Mouse (Mus musculus): ENCODE results near the gene Myo1e. TPM values are rescaled to one million over a fixed set of nuclear protein-coding genes. Genes with fewer than 3 reads are reported as not detected.

Myo1e gene
- polyA plus RNA-seq, 1 experiment from 2014 or later: 18.4 TPM

GRCm38 (mm10) chr9:70260324-70260841 lies 53.2 kb downstream of the Myo1e start:
- 62% methylated on average over 9 of the region's 9 CpGs for WGBS
- H3K9ac ChIP-seq: no peak overlapping the region

GRCm38 (mm10) chr9:70261646-70262045 lies 54.5 kb downstream of the Myo1e start:
- 79% methylated on average over 5 of the region's 5 CpGs for WGBS
- H3K4me2 ChIP-seq (replicated peaks): no peak overlapping the region
- H3K4me1 ChIP-seq (replicated peaks): peaks cover 29% of the 10 kb centered on the region
- ATAC-seq: no peak
- no peaks in the 10 kb centered on the region for H3K27me3 ChIP-seq (replicated peaks)
- H3K9ac ChIP-seq: no peak overlapping the region
- H3K4me3 ChIP-seq (replicated peaks): no peak overlapping the region
- no peaks in the 10 kb centered on the region for H3K9me3 ChIP-seq
- H3K27ac ChIP-seq: no peak overlapping the region
- no peaks in the 10 kb centered on the region for H3K36me3 ChIP-seq

More at GRCm38 (mm10) chr9:70260324-70260841, 53.2 kb downstream of the Myo1e start:
- no peak for ATAC-seq
- H3K4me3 ChIP-seq (replicated peaks): no peak overlapping the region
- H3K27me3 ChIP-seq (replicated peaks): no peaks in the 10 kb centered on the region
- no peaks in the 10 kb centered on the region for H3K36me3 ChIP-seq
- H3K4me1 ChIP-seq (replicated peaks): peaks cover 29% of the 10 kb centered on the region
- no peak overlapping the region for H3K4me2 ChIP-seq (replicated peaks)
- peak overlapping the region; percentile 54; the same call in 1 of the 2 replicates for H3K27ac ChIP-seq
- no peaks in the 10 kb centered on the region for H3K9me3 ChIP-seq

GRCm38 (mm10) chr9:70263134-70263533 lies 56.0 kb downstream of the Myo1e start:
- Histone ChIP-seq H3K4me2 (replicated peaks) (no peak overlapping the region), H3K9me3 (no peaks in the 10 kb centered on the region), H3K9ac (no peak overlapping the region), H3K4me1 (replicated peaks) (peaks cover 18% of the 10 kb centered on the region), H3K27me3 (replicated peaks) (no peaks in the 10 kb centered on the region), H3K27ac (no peak overlapping the region), H3K36me3 (no peaks in the 10 kb centered on the region), H3K4me3 (replicated peaks) (no peak overlapping the region)
- 68% methylated on average over 8 of the region's 8 CpGs for WGBS
- ATAC-seq: no peak

GRCm38 (mm10) chr9:70263735-70264134 lies 56.6 kb downstream of the Myo1e start:
- Histone ChIP-seq H3K4me3 (replicated peaks) (no peak overlapping the region), H3K27ac (no peak overlapping the region), H3K4me2 (replicated peaks) (0 out of 2 replicates have a peak overlapping the region, but pooled peaks have one; percentile 6), H3K36me3 (no peaks in the 10 kb centered on the region), H3K27me3 (replicated peaks) (no peaks in the 10 kb centered on the region), H3K9ac (no peak overlapping the region), H3K4me1 (replicated peaks) (peaks cover 17% of the 10 kb centered on the region; the same call in 1 of the 2 replicates), H3K9me3 (no peaks in the 10 kb centered on the region)
- no peak for ATAC-seq
- WGBS: 54% methylated on average over 7 of the region's 7 CpGs

DNA sequence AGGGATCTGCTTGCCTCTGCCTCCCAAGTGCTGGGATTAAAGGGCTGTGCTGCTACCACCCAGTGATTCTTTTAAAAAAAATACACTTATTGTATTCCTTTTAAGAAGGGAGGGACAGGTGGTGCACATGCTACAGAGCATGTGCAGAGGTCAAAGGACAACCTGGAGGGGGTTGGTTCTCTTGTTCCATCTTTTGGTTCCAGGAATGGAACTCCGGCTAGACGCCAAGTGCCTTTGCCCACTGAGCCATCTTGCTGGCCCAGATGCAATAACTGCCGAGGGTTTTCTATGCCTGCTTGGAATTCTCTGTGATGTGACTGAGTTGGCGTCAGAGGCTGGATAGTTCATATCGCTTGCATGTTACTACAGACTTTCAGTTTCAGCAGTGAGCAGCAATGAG lies 58.4 kb downstream of the Myo1e start:
- no peak overlapping the region for H3K4me3 ChIP-seq (replicated peaks)
- no peak for ATAC-seq
- no peaks in the 10 kb centered on the region for H3K27me3 ChIP-seq (replicated peaks)
- no peaks in the 10 kb centered on the region for H3K36me3 ChIP-seq
- H3K4me2 ChIP-seq (replicated peaks): no peak overlapping the region
- peaks cover 9% of the 10 kb centered on the region; the same call in 1 of the 2 replicates for H3K4me1 ChIP-seq (replicated peaks)
- no peak overlapping the region for H3K27ac ChIP-seq
- WGBS: 87% methylated on average over 5 of the region's 5 CpGs
- no peaks in the 10 kb centered on the region for H3K9me3 ChIP-seq
- no peak overlapping the region for H3K9ac ChIP-seq

DNA sequence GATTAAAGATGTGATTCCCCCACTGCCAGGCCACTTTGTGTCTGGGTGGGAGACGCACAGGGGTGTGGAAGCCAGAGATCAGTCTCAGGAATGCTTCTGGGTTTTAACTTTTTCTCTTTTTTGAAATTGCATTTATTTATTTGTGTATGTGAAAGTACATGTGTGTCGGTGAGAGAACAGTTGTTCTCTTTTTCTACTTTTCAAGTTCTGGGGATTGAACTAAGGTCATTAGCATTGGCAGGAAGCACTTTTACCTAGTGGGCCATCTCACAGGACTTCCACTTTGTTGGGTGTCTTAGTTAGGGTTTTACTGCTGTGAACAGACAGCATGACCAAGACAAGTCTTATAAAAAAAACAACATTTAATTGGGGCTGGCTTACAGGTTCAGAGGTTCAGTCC lies 59.0 kb downstream of the Myo1e start:
- H3K9me3 ChIP-seq: no peaks in the 10 kb centered on the region
- no peaks in the 10 kb centered on the region for H3K36me3 ChIP-seq
- WGBS: 91% methylated on average over 2 of the region's 2 CpGs
- ATAC-seq: no peak
- no peak overlapping the region for H3K4me3 ChIP-seq (replicated peaks)
- H3K4me2 ChIP-seq (replicated peaks): no peak overlapping the region
- H3K27me3 ChIP-seq (replicated peaks): no peaks in the 10 kb centered on the region
- peaks cover 8% of the 10 kb centered on the region; the same call in 1 of the 2 replicates for H3K4me1 ChIP-seq (replicated peaks)
- no peak overlapping the region for H3K27ac ChIP-seq
- H3K9ac ChIP-seq: no peak overlapping the region

- WGBS: 81% methylated on average over 5 of the region's 5 CpGs
- no peak for ATAC-seq
Measured at GRCm38 (mm10) chr9:70267108-70267507, 60.0 kb downstream of the Myo1e start.

GRCm38 (mm10) chr9:70269349-70269748 lies 62.2 kb downstream of the Myo1e start:
- H3K9ac ChIP-seq: no peak overlapping the region

More at GRCm38 (mm10) chr9:70267108-70267507, 60.0 kb downstream of the Myo1e start:
- Histone ChIP-seq H3K9ac (no peak overlapping the region), H3K36me3 (no peaks in the 10 kb centered on the region), H3K4me3 (replicated peaks) (no peak overlapping the region), H3K27me3 (replicated peaks) (no peaks in the 10 kb centered on the region), H3K4me1 (replicated peaks) (peaks cover 8% of the 10 kb centered on the region; the same call in 1 of the 2 replicates), H3K9me3 (no peaks in the 10 kb centered on the region), H3K27ac (no peak overlapping the region), H3K4me2 (replicated peaks) (no peak overlapping the region)

GRCm38 (mm10) chr9:70270468-70270867 lies 63.3 kb downstream of the Myo1e start:
- H3K9me3 ChIP-seq: no peaks in the 10 kb centered on the region
- H3K4me1 ChIP-seq (replicated peaks): 0 out of 2 replicates have a peak, but pooled peaks cover 8% of the 10 kb centered on the region
- no peak overlapping the region for H3K9ac ChIP-seq
- 84% methylated on average over 4 of the region's 4 CpGs for WGBS
- no peaks in the 10 kb centered on the region for H3K27me3 ChIP-seq (replicated peaks)
- H3K36me3 ChIP-seq: no peaks in the 10 kb centered on the region
- ATAC-seq: no peak
- no peak overlapping the region for H3K4me3 ChIP-seq (replicated peaks)
- no peak overlapping the region for H3K4me2 ChIP-seq (replicated peaks)
- no peak overlapping the region for H3K27ac ChIP-seq

More at GRCm38 (mm10) chr9:70269349-70269748, 62.2 kb downstream of the Myo1e start:
- H3K4me2 ChIP-seq (replicated peaks): no peak overlapping the region
- ATAC-seq: 0 out of 2 replicates have a peak, but pooled peaks have one; percentile 12
- 0 out of 2 replicates have a peak, but pooled peaks cover 3% of the 10 kb centered on the region for H3K4me1 ChIP-seq (replicated peaks)
- no peaks in the 10 kb centered on the region for H3K36me3 ChIP-seq
- H3K9me3 ChIP-seq: no peaks in the 10 kb centered on the region
- 83% methylated on average over 10 of the region's 10 CpGs for WGBS
- no peak overlapping the region for H3K4me3 ChIP-seq (replicated peaks)
- H3K27me3 ChIP-seq (replicated peaks): no peaks in the 10 kb centered on the region
- H3K27ac ChIP-seq: no peak overlapping the region

- Histone ChIP-seq H3K9ac (no peak overlapping the region), H3K4me3 (replicated peaks) (no peak overlapping the region), H3K4me1 (replicated peaks) (0 out of 2 replicates have a peak, but pooled peaks cover 8% of the 10 kb centered on the region), H3K9me3 (no peaks in the 10 kb centered on the region), H3K27me3 (replicated peaks) (no peaks in the 10 kb centered on the region), H3K36me3 (no peaks in the 10 kb centered on the region), H3K27ac (no peak overlapping the region), H3K4me2 (replicated peaks) (no peak overlapping the region)
- no peak for ATAC-seq
- 58% methylated on average over 7 of the region's 7 CpGs for WGBS
Measured at GRCm38 (mm10) chr9:70271137-70271536, 64.0 kb downstream of the Myo1e start.

GRCm38 (mm10) chr9:70271631-70272030 lies 64.5 kb downstream of the Myo1e start:
- H3K27ac ChIP-seq: no peak overlapping the region
- H3K4me1 ChIP-seq (replicated peaks): 0 out of 2 replicates have a peak, but pooled peaks cover 12% of the 10 kb centered on the region
- no peak overlapping the region for H3K9ac ChIP-seq
- WGBS: 95% methylated on average over 9 of the region's 9 CpGs
- H3K27me3 ChIP-seq (replicated peaks): no peaks in the 10 kb centered on the region
- no peaks in the 10 kb centered on the region for H3K36me3 ChIP-seq
- no peaks in the 10 kb centered on the region for H3K9me3 ChIP-seq
- H3K4me3 ChIP-seq (replicated peaks): no peak overlapping the region
- no peak for ATAC-seq
- H3K4me2 ChIP-seq (replicated peaks): no peak overlapping the region

- WGBS: 89% methylated on average over 6 of the region's 6 CpGs
- Histone ChIP-seq H3K4me1 (replicated peaks) (0 out of 2 replicates have a peak, but pooled peaks cover 13% of the 10 kb centered on the region), H3K9me3 (no peaks in the 10 kb centered on the region), H3K36me3 (no peaks in the 10 kb centered on the region), H3K27ac (0 out of 2 replicates have a peak overlapping the region, but pooled peaks have one; percentile 18), H3K27me3 (replicated peaks) (no peaks in the 10 kb centered on the region), H3K4me3 (replicated peaks) (no peak overlapping the region), H3K9ac (no peak overlapping the region), H3K4me2 (replicated peaks) (no peak overlapping the region)
- ATAC-seq: no peak
Measured at GRCm38 (mm10) chr9:70274071-70274470, 66.9 kb downstream of the Myo1e start.

GRCm38 (mm10) chr9:70274476-70274875 lies 67.3 kb downstream of the Myo1e start:
- Histone ChIP-seq H3K27me3 (replicated peaks) (no peaks in the 10 kb centered on the region), H3K27ac (0 out of 2 replicates have a peak overlapping the region, but pooled peaks have one; percentile 18), H3K9me3 (no peaks in the 10 kb centered on the region), H3K4me3 (replicated peaks) (no peak overlapping the region), H3K4me1 (replicated peaks) (0 out of 2 replicates have a peak, but pooled peaks cover 13% of the 10 kb centered on the region), H3K4me2 (replicated peaks) (no peak overlapping the region), H3K9ac (no peak overlapping the region), H3K36me3 (no peaks in the 10 kb centered on the region)
- ATAC-seq: 0 out of 2 replicates have a peak, but pooled peaks have one; percentile 11
- WGBS: 88% methylated on average over 6 of the region's 6 CpGs
